8 mouse cellular contexts compared by ENCODE assay signal in genomic region chr8:120532517-120533215, GRCm38 (mm10). TPM values are rescaled to one million over a fixed set of nuclear protein-coding genes. Genes with fewer than 3 reads are reported as not detected.
A peak's percentile ranks its signal among the peaks of the same experiment; 100 is the strongest.
DNase-seq lines count a peak whose midpoint lies in the region; ATAC-seq and TF ChIP-seq lines count a peak whose summit lies in the region.

No protein-coding gene starts in this region.

- H3K4me2 ChIP-seq in kidney, embryonic 16.5 days (replicated peaks; ENCODE audit: low read depth, low read length), result peak overlapping the region; percentile 44
- peak overlapping the region; percentile 32 for H3K4me2 ChIP-seq in hindbrain, embryonic 14.5 days (replicated peaks)
- H3K4me2 ChIP-seq in midbrain, embryonic 15.5 days, result peak overlapping the region; percentile 40

- WGBS in kidney, embryonic 16.5 days, result 4% methylated on average over 25 of the region's 29 CpGs
- WGBS in hindbrain, embryonic 14.5 days, result under 1% methylated on average over 27 of the region's 29 CpGs
- 3% methylated on average over 29 of the region's 29 CpGs for WGBS in midbrain, embryonic 15.5 days
- 61% methylated on average over 28 of the region's 29 CpGs for WGBS in cerebellum, adult 2 months

- no peak for ATAC-seq in kidney, embryonic 16.5 days (ENCODE audit: low FRiP score, low TSS enrichment)
- ATAC-seq in hindbrain, embryonic 14.5 days (ENCODE audit: low FRiP score), result peak; percentile 19; the same call in 1 of the 2 replicates
- ATAC-seq in midbrain, embryonic 15.5 days (replicated peaks), result no peak; the same call in 1 of the 2 replicates

- H3K4me3 ChIP-seq in kidney, embryonic 16.5 days (ENCODE audit: low read length), result 0 out of 2 replicates have a peak overlapping the region, but pooled peaks have one; percentile 11
- H3K4me3 ChIP-seq in hindbrain, embryonic 14.5 days (replicated peaks; ENCODE audit: low read length), result no peak overlapping the region; the same call in 1 of the 2 replicates
- 0 out of 2 replicates have a peak overlapping the region, but pooled peaks have one; percentile 2 for H3K4me3 ChIP-seq in midbrain, embryonic 15.5 days
- H3K4me3 ChIP-seq in cerebellum, adult 2 months (replicated peaks; ENCODE audit: insufficient read depth, low read depth, low read length), result no peak overlapping the region

- no peak for TF ChIP-seq POLR2A in cerebellum, adult 2 months (IDR thresholded peaks at IDR 0.05; ENCODE audit: borderline replicate concordance, insufficient read depth, low read length)

- no peak for DNase-seq in kidney, adult 9 months
- peak; percentile 40 for DNase-seq in NIH3T3 (ENCODE audit: low read depth)
- DNase-seq in hindbrain, embryonic 14.5 days (ENCODE audit: low spot score), result no peak
- DNase-seq in thymus, postnatal 36 days, result peak; percentile 72 to 83
- no peak for DNase-seq in cerebellum, adult 2 months
- DNase-seq in adrenal gland, postnatal 25 days, result no peak

- no peaks in the 10 kb centered on the region for H3K9me3 ChIP-seq in kidney, embryonic 16.5 days (ENCODE audit: low read length)
- H3K9me3 ChIP-seq in hindbrain, embryonic 14.5 days (ENCODE audit: control insufficient read depth, low read length), result no peaks in the 10 kb centered on the region
- H3K9me3 ChIP-seq in midbrain, embryonic 15.5 days, result no peaks in the 10 kb centered on the region

- no peaks in the 10 kb centered on the region for H3K36me3 ChIP-seq in kidney, embryonic 16.5 days (ENCODE audit: insufficient read depth, low read length)
- no peaks in the 10 kb centered on the region for H3K36me3 ChIP-seq in hindbrain, embryonic 14.5 days (replicated peaks; ENCODE audit: control insufficient read depth, insufficient read depth)
- no peaks in the 10 kb centered on the region for H3K36me3 ChIP-seq in midbrain, embryonic 15.5 days (replicated peaks)

- H3K4me1 ChIP-seq in kidney, embryonic 16.5 days (ENCODE audit: insufficient read depth, low read length), result peaks cover 78% of the 10 kb centered on the region
- peaks cover 74% of the 10 kb centered on the region for H3K4me1 ChIP-seq in hindbrain, embryonic 14.5 days (replicated peaks; ENCODE audit: control insufficient read depth, insufficient read depth, low read length)
- H3K4me1 ChIP-seq in midbrain, embryonic 15.5 days, result peaks cover 77% of the 10 kb centered on the region
- peaks cover 11% of the 10 kb centered on the region for H3K4me1 ChIP-seq in cerebellum, adult 2 months (ENCODE audit: control insufficient read depth, insufficient read depth, low read length)

- H3K9ac ChIP-seq in kidney, embryonic 16.5 days (replicated peaks; ENCODE audit: low read length), result peak overlapping the region; percentile 2
- peak overlapping the region; percentile 29 for H3K9ac ChIP-seq in hindbrain, embryonic 14.5 days
- 0 out of 2 replicates have a peak overlapping the region, but pooled peaks have one; percentile 22 for H3K9ac ChIP-seq in midbrain, embryonic 15.5 days

- no peak for TF ChIP-seq CTCF in cerebellum, adult 2 months (IDR thresholded peaks at IDR 0.05; ENCODE audit: borderline replicate concordance, insufficient read depth, low read depth, low read length)

- H3K27me3 ChIP-seq in kidney, embryonic 16.5 days (ENCODE audit: insufficient read depth, low read length), result peaks cover 5% of the 10 kb centered on the region; the same call in 1 of the 2 replicates
- H3K27me3 ChIP-seq in hindbrain, embryonic 14.5 days (ENCODE audit: control insufficient read depth, insufficient read depth, low read length), result no peaks in the 10 kb centered on the region
- 0 out of 2 replicates have a peak, but pooled peaks cover 2% of the 10 kb centered on the region for H3K27me3 ChIP-seq in midbrain, embryonic 15.5 days (replicated peaks)
- H3K27me3 ChIP-seq in cerebellum, adult 2 months (ENCODE audit: control insufficient read depth, insufficient read depth, low read length), result no peaks in the 10 kb centered on the region

- H3K27ac ChIP-seq in kidney, embryonic 16.5 days (ENCODE audit: low read length), result peak overlapping the region; percentile 63; the same call in 1 of the 2 replicates
- peak overlapping the region; percentile 72 for H3K27ac ChIP-seq in hindbrain, embryonic 14.5 days
- H3K27ac ChIP-seq in midbrain, embryonic 15.5 days, result peak overlapping the region; percentile 75
- H3K27ac ChIP-seq in cerebellum, adult 2 months (ENCODE audit: insufficient read depth, low read length), result no peak overlapping the region

RNA-seq across cellular contexts. Expression of gene Gins2, which starts 56.4 kb away (rescaled TPM):
- 114 and 117 TPM in 2 replicates for polyA plus RNA-seq in kidney, embryonic 16.5 days (2015; fragmentation: Nextera tagmentation; extraction: Ambion mirVana)
- polyA plus RNA-seq in hindbrain, embryonic 14.5 days (2014; fragmentation: Nextera tagmentation; extraction: Ambion mirVana), result 17.5 and 18.2 TPM in 2 replicates
- 15.3 and 16.5 TPM in 2 replicates for polyA plus RNA-seq in midbrain, embryonic 15.5 days (2015; fragmentation: Nextera tagmentation; extraction: Ambion mirVana)
- polyA plus RNA-seq in cerebellum, adult 2 months (2012; rRNA removed), result 2.1 and 2.5 TPM in 2 replicates
- total RNA-seq in adrenal gland, postnatal 25 days (2021), result 12.2 and 12.4 TPM in 2 replicates

Comparison
In these comparisons a context has a peak if more than half of its experiments do, and no peak if none do; other contexts are left out.
1. H3K4me3 ChIP-seq: peak in kidney, embryonic 16.5 days (single experiment) and midbrain, embryonic 15.5 days (single experiment); none in hindbrain, embryonic 14.5 days (single experiment) and cerebellum, adult 2 months (single experiment).
2. DNase-seq: peak in NIH3T3 (single experiment) and thymus, postnatal 36 days (2 of 2); none in kidney, adult 9 months (single experiment), hindbrain, embryonic 14.5 days (single experiment), cerebellum, adult 2 months (0 of 2) and adrenal gland, postnatal 25 days (single experiment).
3. Peak in every context shown above with its lines, with median percentiles within 50 percentile points of each other: H3K4me2 ChIP-seq and H3K9ac ChIP-seq.